Mouse (Mus musculus): ENCODE measurements at regions not wholly inside any gene's neighbourhood (a gene's known extent, or its start where the extent isn't known, plus 50 kb on each side); places are given as distances from the start of the nearest gene placed in this dataset.

- Histone ChIP-seq H3K9me3 (no peaks in the 10 kb centered on the region), H3K36me3 (no peaks in the 10 kb centered on the region), H3K4me2 (no peak overlapping the region), H3K4me1 (replicated peaks) (no peaks in the 10 kb centered on the region), H3K27me3 (no peaks in the 10 kb centered on the region), H3K9ac (replicated peaks) (no peak overlapping the region), H3K27ac (no peak overlapping the region), H3K4me3 (replicated peaks) (no peak overlapping the region)
- WGBS: 72% methylated on average over 2 of the region's 2 CpGs
- ATAC-seq (ENCODE audit: insufficient number of reproducible peaks, insufficient read depth, low FRiP score, low TSS enrichment, low read depth): no peak
These were observed 317.3 kb downstream of the Car8 start for GRCm38 (mm10) chr4:7921503-7921902.

DNA sequence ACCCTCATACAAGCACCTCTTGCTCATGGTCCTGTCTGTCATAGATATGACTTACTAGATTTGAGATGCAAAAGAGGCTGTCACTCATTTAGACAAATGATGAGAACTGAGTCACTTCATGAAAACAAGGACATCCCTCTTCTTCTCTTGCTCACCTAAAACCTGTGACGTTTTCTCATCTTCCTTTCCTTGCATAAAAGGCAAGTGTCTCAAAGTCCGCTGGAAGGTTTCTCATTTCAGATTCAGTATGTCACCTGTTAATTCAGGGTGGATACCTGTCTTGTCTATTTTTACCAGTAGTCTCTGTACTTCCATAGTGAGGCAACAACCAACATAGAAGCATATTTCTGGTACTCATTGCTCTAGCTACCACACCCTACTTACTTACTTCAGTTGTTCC is 325.6 kb downstream of the Car8 start:
- Histone ChIP-seq H3K36me3 (no peaks in the 10 kb centered on the region), H3K9me3 (no peaks in the 10 kb centered on the region), H3K27ac (no peak overlapping the region), H3K4me3 (replicated peaks) (no peak overlapping the region), H3K4me2 (no peak overlapping the region), H3K9ac (replicated peaks) (no peak overlapping the region), H3K27me3 (no peaks in the 10 kb centered on the region), H3K4me1 (replicated peaks) (no peaks in the 10 kb centered on the region)
- no peak for ATAC-seq (ENCODE audit: insufficient number of reproducible peaks, insufficient read depth, low FRiP score, low TSS enrichment, low read depth)
- 88% methylated on average over 2 of the region's 2 CpGs for WGBS

DNA sequence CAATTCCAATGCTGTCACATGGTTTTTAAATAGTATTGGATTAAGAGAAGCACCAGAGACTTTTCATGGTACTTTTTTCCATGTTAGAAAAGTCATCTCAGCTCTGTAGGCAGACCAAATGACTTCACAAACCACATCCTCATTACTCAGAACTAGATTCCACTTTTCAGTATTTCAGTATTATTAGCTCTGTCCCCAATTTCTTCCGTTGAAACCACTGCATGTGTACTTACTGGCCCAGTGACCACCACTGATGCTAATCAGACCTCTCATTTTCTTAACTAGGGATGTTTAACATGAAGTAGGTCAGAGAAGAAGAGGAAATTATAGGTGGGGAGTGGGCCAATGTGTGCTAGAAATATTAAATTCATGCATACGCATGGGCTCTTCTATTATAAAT is 326.2 kb downstream of the Car8 start:
- H3K36me3 ChIP-seq: no peaks in the 10 kb centered on the region
- H3K9me3 ChIP-seq: no peaks in the 10 kb centered on the region
- no peaks in the 10 kb centered on the region for H3K27me3 ChIP-seq
- no peaks in the 10 kb centered on the region for H3K4me1 ChIP-seq (replicated peaks)
- WGBS: 87% methylated on average over 2 of the region's 2 CpGs
- H3K4me3 ChIP-seq (replicated peaks): no peak overlapping the region
- no peak overlapping the region for H3K27ac ChIP-seq
- H3K4me2 ChIP-seq: no peak overlapping the region
- H3K9ac ChIP-seq (replicated peaks): no peak overlapping the region
- no peak for ATAC-seq (ENCODE audit: insufficient number of reproducible peaks, insufficient read depth, low FRiP score, low TSS enrichment, low read depth)

DNA sequence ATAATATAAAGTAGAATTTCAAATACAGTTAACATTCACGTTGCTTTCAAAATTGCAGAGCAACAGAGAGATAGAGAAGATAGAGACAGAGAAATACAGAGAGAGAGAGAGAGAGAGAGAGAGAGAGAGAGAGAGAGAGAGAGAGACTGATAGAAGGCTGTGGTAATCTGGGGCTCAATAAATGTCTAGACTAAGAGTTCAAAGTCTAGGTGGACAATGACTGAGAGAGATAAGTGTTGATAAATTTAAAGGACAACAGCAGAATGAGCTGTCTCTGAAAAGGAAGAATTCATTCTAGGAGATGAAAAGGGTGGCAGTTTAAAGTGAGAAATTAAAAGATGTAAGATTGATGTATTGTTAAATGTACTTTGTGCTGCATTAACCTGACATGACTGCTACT is 335.7 kb downstream of the Car8 start:
- no peak for ATAC-seq (ENCODE audit: insufficient number of reproducible peaks, insufficient read depth, low FRiP score, low TSS enrichment, low read depth)
- WGBS: 51% methylated on average over 1 of the region's 1 CpGs

GRCm38 (mm10) chr4:7894914-7895313 is 343.9 kb downstream of the Car8 start:
- H3K27ac ChIP-seq: no peak overlapping the region
- no peak overlapping the region for H3K4me2 ChIP-seq
- 82% methylated on average over 4 of the region's 4 CpGs for WGBS
- no peaks in the 10 kb centered on the region for H3K4me1 ChIP-seq (replicated peaks)
- H3K27me3 ChIP-seq: no peaks in the 10 kb centered on the region
- H3K9ac ChIP-seq (replicated peaks): no peak overlapping the region
- H3K9me3 ChIP-seq: no peaks in the 10 kb centered on the region
- no peaks in the 10 kb centered on the region for H3K36me3 ChIP-seq
- ATAC-seq (ENCODE audit: insufficient number of reproducible peaks, insufficient read depth, low FRiP score, low TSS enrichment, low read depth): no peak
- no peak overlapping the region for H3K4me3 ChIP-seq (replicated peaks)

More for the DNA sequence above, 335.7 kb downstream of the Car8 start:
- Histone ChIP-seq H3K27ac (no peak overlapping the region), H3K4me3 (replicated peaks) (no peak overlapping the region), H3K9me3 (no peaks in the 10 kb centered on the region), H3K4me2 (no peak overlapping the region), H3K27me3 (no peaks in the 10 kb centered on the region), H3K36me3 (no peaks in the 10 kb centered on the region), H3K9ac (replicated peaks) (no peak overlapping the region), H3K4me1 (replicated peaks) (no peaks in the 10 kb centered on the region)

- H3K4me3 ChIP-seq (replicated peaks): no peak overlapping the region
- no peaks in the 10 kb centered on the region for H3K4me1 ChIP-seq (replicated peaks)
- no peak overlapping the region for H3K4me2 ChIP-seq
- H3K36me3 ChIP-seq: no peaks in the 10 kb centered on the region
- H3K9me3 ChIP-seq: no peaks in the 10 kb centered on the region
- H3K27me3 ChIP-seq: no peaks in the 10 kb centered on the region
- H3K9ac ChIP-seq (replicated peaks): no peak overlapping the region
- H3K27ac ChIP-seq: no peak overlapping the region
- 56% methylated on average over 2 of the region's 2 CpGs for WGBS
- no peak for ATAC-seq (ENCODE audit: insufficient number of reproducible peaks, insufficient read depth, low FRiP score, low TSS enrichment, low read depth)
These were observed 347.7 kb downstream of the Car8 start for GRCm38 (mm10) chr4:7891128-7891527.

- no peaks in the 10 kb centered on the region for H3K27me3 ChIP-seq
- no peaks in the 10 kb centered on the region for H3K36me3 ChIP-seq
- H3K9ac ChIP-seq (replicated peaks): no peak overlapping the region
- H3K27ac ChIP-seq: no peak overlapping the region
- H3K4me2 ChIP-seq: no peak overlapping the region
- WGBS: 91% methylated on average over 1 of the region's 1 CpGs
- no peaks in the 10 kb centered on the region for H3K9me3 ChIP-seq
- no peak overlapping the region for H3K4me3 ChIP-seq (replicated peaks)
- no peak for ATAC-seq (ENCODE audit: insufficient number of reproducible peaks, insufficient read depth, low FRiP score, low TSS enrichment, low read depth)
- H3K4me1 ChIP-seq (replicated peaks): no peaks in the 10 kb centered on the region
These were observed 384.3 kb downstream of the Car8 start for GRCm38 (mm10) chr4:7854518-7854917.

- no peak for ATAC-seq (ENCODE audit: insufficient number of reproducible peaks, insufficient read depth, low FRiP score, low TSS enrichment, low read depth)
- Histone ChIP-seq H3K9ac (replicated peaks) (no peak overlapping the region), H3K4me1 (replicated peaks) (no peaks in the 10 kb centered on the region), H3K4me3 (replicated peaks) (no peak overlapping the region), H3K27ac (no peak overlapping the region), H3K9me3 (no peaks in the 10 kb centered on the region), H3K36me3 (no peaks in the 10 kb centered on the region), H3K4me2 (no peak overlapping the region), H3K27me3 (no peaks in the 10 kb centered on the region)
- WGBS: 76% methylated on average over 1 of the region's 1 CpGs
These were observed 385.6 kb downstream of the Car8 start for GRCm38 (mm10) chr4:7853121-7853782.

DNA sequence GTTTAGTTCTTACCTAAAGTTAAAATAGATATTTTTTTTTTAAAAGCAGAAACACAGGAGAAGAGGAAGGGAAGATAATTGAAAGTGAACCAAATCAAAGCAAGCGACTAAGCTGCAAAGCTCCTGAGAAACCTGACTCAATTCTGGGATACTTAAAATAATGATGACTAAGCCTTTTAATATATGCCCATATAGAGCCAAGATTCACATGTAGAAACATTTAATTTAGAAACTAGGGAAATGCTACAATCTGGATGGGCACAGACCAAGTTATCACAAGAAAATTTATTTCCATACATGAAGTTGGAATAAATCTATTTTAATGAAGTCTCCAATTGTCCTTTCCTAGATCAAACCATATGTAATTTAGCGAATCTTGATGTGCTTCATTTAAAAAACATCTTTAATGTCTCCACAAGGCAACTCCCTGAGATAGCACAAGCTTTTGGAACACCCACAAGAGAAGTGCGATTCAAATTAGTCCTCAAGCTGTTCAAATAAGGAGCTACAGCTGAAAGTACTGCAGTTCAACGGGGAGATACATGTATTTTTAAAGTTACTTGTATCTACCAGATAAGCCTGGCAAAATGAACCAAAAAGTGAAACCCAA is 386.7 kb downstream of the Car8 start:
- no peak overlapping the region for H3K27ac ChIP-seq
- WGBS: 89% methylated on average over 4 of the region's 4 CpGs
- H3K4me2 ChIP-seq: no peak overlapping the region
- H3K9ac ChIP-seq (replicated peaks): no peak overlapping the region
- no peaks in the 10 kb centered on the region for H3K9me3 ChIP-seq
- H3K27me3 ChIP-seq: no peaks in the 10 kb centered on the region
- no peak for ATAC-seq (ENCODE audit: insufficient number of reproducible peaks, insufficient read depth, low FRiP score, low TSS enrichment, low read depth)
- H3K4me1 ChIP-seq (replicated peaks): no peaks in the 10 kb centered on the region
- no peak overlapping the region for H3K4me3 ChIP-seq (replicated peaks)
- no peaks in the 10 kb centered on the region for H3K36me3 ChIP-seq

DNA sequence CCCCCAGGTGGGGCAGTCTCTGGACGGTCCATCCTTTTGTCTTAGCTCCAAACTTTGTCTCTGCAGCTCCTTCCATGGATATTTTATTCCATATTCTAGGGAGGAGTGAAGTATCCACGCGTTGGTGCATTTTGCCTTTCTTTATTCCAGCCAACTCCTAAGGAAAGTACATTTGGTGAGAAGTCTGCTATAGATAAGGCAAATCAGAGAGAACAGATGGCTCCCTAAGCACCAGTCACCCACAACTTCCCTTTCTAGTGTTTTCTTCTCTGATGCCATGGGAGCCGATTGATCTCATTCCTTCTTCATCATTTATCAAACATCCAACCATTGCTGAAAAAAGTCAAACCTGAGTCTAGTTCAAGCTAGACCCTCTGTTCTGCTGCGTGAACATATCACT is 391.4 kb downstream of the Car8 start:
- Histone ChIP-seq H3K4me3 (replicated peaks) (no peak overlapping the region), H3K4me1 (replicated peaks) (no peaks in the 10 kb centered on the region), H3K36me3 (no peaks in the 10 kb centered on the region), H3K27ac (no peak overlapping the region), H3K4me2 (no peak overlapping the region), H3K9ac (replicated peaks) (no peak overlapping the region), H3K27me3 (no peaks in the 10 kb centered on the region), H3K9me3 (no peaks in the 10 kb centered on the region)
- WGBS: 87% methylated on average over 5 of the region's 5 CpGs
- no peak for ATAC-seq (ENCODE audit: insufficient number of reproducible peaks, insufficient read depth, low FRiP score, low TSS enrichment, low read depth)

DNA sequence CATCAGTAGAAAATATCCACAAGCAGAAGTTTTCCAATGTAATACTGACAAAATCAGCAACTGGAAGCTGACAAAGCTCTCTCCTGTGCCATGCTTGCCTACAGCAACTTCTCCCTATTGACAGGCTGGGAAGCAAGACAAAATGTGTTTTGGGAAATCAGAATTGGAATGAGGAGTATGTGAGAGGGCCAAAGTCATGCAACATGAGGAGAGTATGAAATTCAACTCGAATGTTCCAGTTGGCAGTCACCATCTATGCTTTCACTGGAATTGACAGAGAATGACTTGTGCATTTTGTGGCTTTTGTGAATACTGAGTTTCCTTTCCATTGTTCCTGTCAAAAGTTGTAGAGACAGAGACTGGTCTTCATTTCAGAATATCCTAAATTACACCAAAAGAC is 409.7 kb downstream of the Car8 start:
- H3K9me3 ChIP-seq: no peaks in the 10 kb centered on the region
- no peak overlapping the region for H3K4me3 ChIP-seq (replicated peaks)
- no peaks in the 10 kb centered on the region for H3K36me3 ChIP-seq
- no peak overlapping the region for H3K4me2 ChIP-seq
- WGBS: 77% methylated on average over 1 of the region's 1 CpGs
- no peak overlapping the region for H3K9ac ChIP-seq (replicated peaks)
- no peaks in the 10 kb centered on the region for H3K27me3 ChIP-seq
- H3K4me1 ChIP-seq (replicated peaks): no peaks in the 10 kb centered on the region
- no peak for ATAC-seq (ENCODE audit: insufficient number of reproducible peaks, insufficient read depth, low FRiP score, low TSS enrichment, low read depth)
- H3K27ac ChIP-seq: no peak overlapping the region

GRCm38 (mm10) chr4:7819847-7820246 is 419.0 kb downstream of the Car8 start:
- Histone ChIP-seq H3K9me3 (0 out of 2 replicates have a peak, but pooled peaks cover 4% of the 10 kb centered on the region), H3K27ac (no peak overlapping the region), H3K4me2 (no peak overlapping the region), H3K4me3 (replicated peaks) (no peak overlapping the region), H3K27me3 (no peaks in the 10 kb centered on the region), H3K4me1 (replicated peaks) (no peaks in the 10 kb centered on the region), H3K36me3 (no peaks in the 10 kb centered on the region), H3K9ac (replicated peaks) (no peak overlapping the region)
- no peak for ATAC-seq (ENCODE audit: insufficient number of reproducible peaks, insufficient read depth, low FRiP score, low TSS enrichment, low read depth)

Data from limb, embryonic 12.5 days (tissue).